Mouse (Mus musculus) heart, postnatal 0 days (tissue): Measurements from ENCODE around the gene Clec16a. TPM values are rescaled to one million over a fixed set of nuclear protein-coding genes. Genes with fewer than 3 reads are reported as not detected.

ENCODE experiments used
- ATAC-seq: fragments of 200-750 bp; cut with Nextera tagmentation; 2 replicates; pipeline ENCODE4 v1.8.0; 2017; ENCODE audit warnings: low read depth, moderate number of reproducible peaks, moderate library complexity; ENCODE audit not compliant: insufficient read depth
- DNase-seq: peaks from one replicate; pipeline ENCODE4 v3.0.0-alpha.2; 2016; ENCODE audit warnings: low spot score
- H3K27ac ChIP-seq: fragments of 300-500 bp; sonication (generic); 2 replicates; pipeline ENCODE4 v1.5.1; 2014; ENCODE audit warnings: low read depth, mild to moderate bottlenecking
- H3K27me3 ChIP-seq: fragments of 300-500 bp; sonication (generic); 2 replicates; pipeline ENCODE4 v1.6.1; 2014; ENCODE audit warnings: low read length, mixed read lengths; ENCODE audit not compliant: control insufficient read depth, insufficient read depth
- H3K36me3 ChIP-seq: fragments of 300-500 bp; sonication (generic); replicated peaks from 2 replicates; pipeline ENCODE4 v1.6.1; 2014; ENCODE audit warnings: low read length, mixed read lengths; ENCODE audit not compliant: control insufficient read depth, insufficient read depth
- H3K4me1 ChIP-seq: fragments of 300-500 bp; sonication (generic); 2 replicates; pipeline ENCODE4 v1.6.1; 2014; ENCODE audit warnings: antibody characterized with exemption; ENCODE audit not compliant: control insufficient read depth, insufficient read depth
- H3K4me2 ChIP-seq: fragments of 300-500 bp; sonication (generic); 2 replicates; pipeline ENCODE4 v1.6.1; 2014; ENCODE audit warnings: low read depth, mild to moderate bottlenecking, low read length, moderate library complexity
- H3K4me3 ChIP-seq: fragments of 300-500 bp; sonication (generic); 2 replicates; pipeline ENCODE4 v1.5.1; 2014; ENCODE audit warnings: low read depth, low read length
- H3K9ac ChIP-seq: fragments of 300-500 bp; sonication (generic); replicated peaks from 2 replicates; pipeline ENCODE4 v1.6.1; 2014; ENCODE audit warnings: low read depth, low read length, mixed read lengths
- H3K9me3 ChIP-seq: fragments of 300-500 bp; sonication (generic); replicated peaks from 2 replicates; pipeline ENCODE4 v1.6.1; 2016; ENCODE audit warnings: low read length; ENCODE audit not compliant: control insufficient read depth
- CTCF ChIP-seq: IDR thresholded peaks from 2 replicates; pipeline ENCODE4 v1.5.1; 2016; ENCODE audit warnings: antibody characterized with exemption, control low read depth, low read depth
- EP300 ChIP-seq: IDR thresholded peaks from 2 replicates; pipeline ENCODE4 v1.6.1; 2016; ENCODE audit warnings: antibody characterized with exemption, low read depth
- WGBS: fragments of 180-500 bp; shearing (Covaris S2); extraction: QIAGEN DNeasy Blood & Tissue Kit; methylation state at CpG from one replicate; pipeline ENCODE4 v1.1.7; 2014; 5-methylcytosine and 5-hydroxymethylcytosine counted together
- polyA plus RNA-seq: library from polyadenylated mRNA; unstranded; fragments of >200 nt; fragmentation: Nextera tagmentation; extraction: Ambion mirVana; gene quantifications from 2 replicates; pipeline ENCODE4 v1.2.1, GENCODE M21; 2015
- total RNA-seq: library from RNA; depleted of rRNA; stranded (reverse); fragments of >200 nt; gene quantifications from 2 replicates; pipeline ENCODE4 v1.2.3, GENCODE M21; 2014; ENCODE audit warnings: low replicate concordance

Gene Clec16a
- total and polyA plus RNA-seq, 2 experiments from 2014 or later = 37.7 to 39.6 TPM

GRCm38 (mm10) chr16:10524866-10525609 lies 20.1 kb upstream of the Clec16a start:
- 65% methylated on average over 4 of the region's 4 CpGs for WGBS
- Histone ChIP-seq H3K27me3 (no peaks in the 10 kb centered on the region), H3K4me1 (no peaks in the 10 kb centered on the region), H3K27ac (no peak overlapping the region), H3K9ac (no peak overlapping the region), H3K36me3 (peaks cover 11% of the 10 kb centered on the region), H3K9me3 (no peaks in the 10 kb centered on the region), H3K4me2 (no peak overlapping the region), H3K4me3 (no peak overlapping the region)
- ATAC-seq (no peak), DNase-seq (no peak)
- TF ChIP-seq CTCF (no peak), EP300 (no peak)

GRCm38 (mm10) chr16:10525610-10525980 lies 19.5 kb upstream of the Clec16a start:
- no peak for ATAC-seq
- no peak for DNase-seq
- Histone ChIP-seq H3K4me1 (peaks cover 5% of the 10 kb centered on the region), H3K27me3 (no peaks in the 10 kb centered on the region), H3K9ac (no peak overlapping the region), H3K9me3 (no peaks in the 10 kb centered on the region), H3K4me3 (no peak overlapping the region), H3K36me3 (peaks cover 16% of the 10 kb centered on the region), H3K4me2 (no peak overlapping the region), H3K27ac (no peak overlapping the region)
- TF ChIP-seq EP300 (no peak), CTCF (no peak)
- WGBS = 60% methylated on average over 2 of the region's 2 CpGs

GRCm38 (mm10) chr16:10527046-10527644 lies 18.0 kb upstream of the Clec16a start:
- 83% methylated on average over 6 of the region's 6 CpGs for WGBS
- Histone ChIP-seq H3K4me3 (no peak overlapping the region), H3K36me3 (peaks cover 16% of the 10 kb centered on the region)

GRCm38 (mm10) chr16:10528382-10528781 lies 16.8 kb upstream of the Clec16a start:
- no peak for TF ChIP-seq EP300
- TF ChIP-seq CTCF = no peak
- Histone ChIP-seq H3K4me1 (peaks cover 10% of the 10 kb centered on the region), H3K9me3 (no peaks in the 10 kb centered on the region), H3K27me3 (no peaks in the 10 kb centered on the region), H3K27ac (no peak overlapping the region), H3K9ac (no peak overlapping the region), H3K36me3 (peaks cover 16% of the 10 kb centered on the region), H3K4me2 (no peak overlapping the region), H3K4me3 (no peak overlapping the region)
- no peak for DNase-seq
- 71% methylated on average over 3 of the region's 3 CpGs for WGBS
- ATAC-seq = no peak

More at GRCm38 (mm10) chr16:10527046-10527644, 18.0 kb upstream of the Clec16a start:
- Histone ChIP-seq H3K4me1 (peaks cover 7% of the 10 kb centered on the region), H3K9ac (no peak overlapping the region), H3K27me3 (no peaks in the 10 kb centered on the region), H3K4me2 (no peak overlapping the region), H3K9me3 (no peaks in the 10 kb centered on the region), H3K27ac (no peak overlapping the region)
- TF ChIP-seq CTCF = no peak
- TF ChIP-seq EP300 = no peak
- ATAC-seq (no peak), DNase-seq (no peak)

GRCm38 (mm10) chr16:10530179-10530578 lies 15.0 kb upstream of the Clec16a start:
- ATAC-seq (peak; percentile 69), DNase-seq (no peak)
- Histone ChIP-seq H3K9me3 (no peaks in the 10 kb centered on the region), H3K36me3 (peaks cover 16% of the 10 kb centered on the region), H3K27ac (no peak overlapping the region), H3K4me3 (no peak overlapping the region), H3K4me2 (no peak overlapping the region), H3K9ac (no peak overlapping the region), H3K27me3 (no peaks in the 10 kb centered on the region), H3K4me1 (peaks cover 15% of the 10 kb centered on the region)
- no peak for TF ChIP-seq CTCF
- TF ChIP-seq EP300 = no peak
- 30% methylated on average over 4 of the region's 4 CpGs for WGBS

GRCm38 (mm10) chr16:10533781-10534180 lies 11.4 kb upstream of the Clec16a start:
- Histone ChIP-seq H3K27me3 (no peaks in the 10 kb centered on the region), H3K27ac (no peak overlapping the region), H3K36me3 (peaks cover 16% of the 10 kb centered on the region), H3K4me3 (no peak overlapping the region), H3K4me1 (peaks cover 19% of the 10 kb centered on the region), H3K4me2 (no peak overlapping the region), H3K9me3 (no peaks in the 10 kb centered on the region), H3K9ac (no peak overlapping the region)
- TF ChIP-seq CTCF = no peak
- TF ChIP-seq EP300 = no peak
- DNase-seq (no peak), ATAC-seq (no peak)
- WGBS = 92% methylated on average over 4 of the region's 4 CpGs
